Mouse (Mus musculus) intestine, postnatal 0 days (tissue): Measurements from ENCODE around the gene Qtrt2. TPM values are rescaled to one million over a fixed set of nuclear protein-coding genes. Genes with fewer than 3 reads are reported as not detected.

ENCODE experiments used
- ATAC-seq: fragments of 200-750 bp; cut with Nextera tagmentation; 2 replicates; pipeline ENCODE4 v1.8.0; 2017; ENCODE audit warnings: mild to moderate bottlenecking, moderate TSS enrichment, moderate library complexity
- H3K27ac ChIP-seq: fragments of 300-500 bp; sonication (generic); 2 replicates; pipeline ENCODE4 v1.5.1; 2014; ENCODE audit warnings: mild to moderate bottlenecking, low read depth, low read length, moderate library complexity
- H3K27me3 ChIP-seq: fragments of 300-500 bp; sonication (generic); replicated peaks from 2 replicates; pipeline ENCODE4 v1.6.1; 2014; ENCODE audit warnings: low read length, mixed read lengths; ENCODE audit not compliant: control insufficient read depth, insufficient read depth
- H3K36me3 ChIP-seq: fragments of 300-500 bp; sonication (generic); 2 replicates; pipeline ENCODE4 v1.6.1; 2014; ENCODE audit warnings: mild to moderate bottlenecking, moderate library complexity; ENCODE audit not compliant: control insufficient read depth, insufficient read depth
- H3K4me1 ChIP-seq: fragments of 300-500 bp; sonication (generic); replicated peaks from 2 replicates; pipeline ENCODE4 v1.6.1; 2014; ENCODE audit warnings: antibody characterized with exemption, low read length, mixed read lengths; ENCODE audit not compliant: control insufficient read depth, insufficient read depth
- H3K4me2 ChIP-seq: fragments of 300-500 bp; sonication (generic); replicated peaks from 2 replicates; pipeline ENCODE4 v1.6.1; 2014; ENCODE audit warnings: low read depth, mild to moderate bottlenecking, moderate library complexity
- H3K4me3 ChIP-seq: fragments of 300-500 bp; sonication (generic); 2 replicates; pipeline ENCODE4 v1.5.1; 2014; ENCODE audit warnings: low read depth, low read length
- H3K9ac ChIP-seq: fragments of 300-500 bp; sonication (generic); 2 replicates; pipeline ENCODE4 v1.6.1; 2014; ENCODE audit warnings: mild to moderate bottlenecking, low read depth, low read length
- H3K9me3 ChIP-seq: fragments of 300-500 bp; sonication (generic); 2 replicates; pipeline ENCODE4 v1.6.1; 2016; ENCODE audit warnings: mixed run types; ENCODE audit not compliant: control insufficient read depth
- CTCF ChIP-seq: sonication (generic); IDR thresholded peaks from 2 replicates; pipeline ENCODE4 v1.5.1; 2016; ENCODE audit warnings: low read depth, mild to moderate bottlenecking, control low read depth, antibody characterized with exemption, moderate library complexity
- WGBS: fragments of 180-500 bp; shearing (Covaris S2); extraction: QIAGEN DNeasy Blood & Tissue Kit; methylation state at CpG from one replicate; pipeline ENCODE4 v1.1.7; 2014; 5-methylcytosine and 5-hydroxymethylcytosine counted together
- polyA plus RNA-seq: library from polyadenylated mRNA; unstranded; fragments of >200 nt; fragmentation: Nextera tagmentation; extraction: Ambion mirVana; gene quantifications from 2 replicates; pipeline ENCODE4 v1.2.1, GENCODE M21; 2015

Gene Qtrt2
- polyA plus RNA-seq = 5.8 and 7.0 TPM in 2 replicates

- Histone ChIP-seq H3K36me3 (no peaks in the 10 kb centered on the region), H3K27me3 (no peaks in the 10 kb centered on the region), H3K4me3 (no peak within 1 kb of the TSS), H3K9ac (no peak within 1 kb of the TSS), H3K27ac (no peak within 1 kb of the TSS), H3K4me1 (0 out of 2 replicates have a peak, but pooled peaks cover 4% of the 10 kb centered on the region), H3K4me2 (no peak within 1 kb of the TSS), H3K9me3 (no peaks in the 10 kb centered on the region)
- no peak for ATAC-seq
- TF ChIP-seq CTCF = no peak
- WGBS = 79% methylated on average over 6 of the region's 6 CpGs
Measured at GRCm38 (mm10) chr16:43926341-43926859, at the start of gene Qtrt2. Qtrt2 (minus strand) TSS chr16:43926809.

- WGBS = 88% methylated on average over 22 of the region's 22 CpGs
- no peaks in the 10 kb centered on the region for H3K27me3 ChIP-seq
- H3K27ac ChIP-seq = no peak overlapping the region
- no peaks in the 10 kb centered on the region for H3K36me3 ChIP-seq
- TF ChIP-seq CTCF = no peak
- no peaks in the 10 kb centered on the region for H3K4me1 ChIP-seq
- H3K9me3 ChIP-seq = no peaks in the 10 kb centered on the region
- H3K4me3 ChIP-seq = no peak overlapping the region
- H3K4me2 ChIP-seq = no peak overlapping the region
- ATAC-seq = no peak
- no peak overlapping the region for H3K9ac ChIP-seq
Measured at GRCm38 (mm10) chr16:43973606-43974220, 47.1 kb upstream of the Qtrt2 start.

- Histone ChIP-seq H3K9ac (no peak overlapping the region), H3K9me3 (no peaks in the 10 kb centered on the region), H3K36me3 (no peaks in the 10 kb centered on the region), H3K4me1 (no peaks in the 10 kb centered on the region), H3K27me3 (no peaks in the 10 kb centered on the region), H3K27ac (no peak overlapping the region), H3K4me2 (no peak overlapping the region), H3K4me3 (no peak overlapping the region)
- WGBS = 85% methylated on average over 11 of the region's 11 CpGs
- no peak for ATAC-seq
- TF ChIP-seq CTCF = no peak
Measured at GRCm38 (mm10) chr16:43973147-43973546, 46.5 kb upstream of the Qtrt2 start.

GRCm38 (mm10) chr16:43972391-43972790 lies 45.8 kb upstream of the Qtrt2 start:
- 95% methylated on average over 2 of the region's 2 CpGs for WGBS
- no peak for ATAC-seq
- no peak overlapping the region for H3K9ac ChIP-seq
- no peak overlapping the region for H3K4me3 ChIP-seq
- H3K27ac ChIP-seq = no peak overlapping the region
- H3K4me2 ChIP-seq = no peak overlapping the region
- no peaks in the 10 kb centered on the region for H3K36me3 ChIP-seq
- no peaks in the 10 kb centered on the region for H3K27me3 ChIP-seq
- H3K4me1 ChIP-seq = no peaks in the 10 kb centered on the region
- no peaks in the 10 kb centered on the region for H3K9me3 ChIP-seq
- TF ChIP-seq CTCF = no peak

GRCm38 (mm10) chr16:43971741-43972140 lies 45.1 kb upstream of the Qtrt2 start:
- no peaks in the 10 kb centered on the region for H3K27me3 ChIP-seq
- ATAC-seq = no peak
- H3K4me3 ChIP-seq = no peak overlapping the region
- H3K9ac ChIP-seq = no peak overlapping the region
- H3K4me2 ChIP-seq = peak overlapping the region; percentile 31; the same call in 1 of the 2 replicates
- WGBS = 49% methylated on average over 9 of the region's 9 CpGs
- H3K4me1 ChIP-seq = no peaks in the 10 kb centered on the region
- no peak for TF ChIP-seq CTCF
- no peaks in the 10 kb centered on the region for H3K9me3 ChIP-seq
- no peaks in the 10 kb centered on the region for H3K36me3 ChIP-seq
- H3K27ac ChIP-seq = no peak overlapping the region

GRCm38 (mm10) chr16:43971189-43971588 lies 44.6 kb upstream of the Qtrt2 start:
- Histone ChIP-seq H3K9ac (no peak overlapping the region), H3K27me3 (no peaks in the 10 kb centered on the region), H3K4me3 (no peak overlapping the region), H3K36me3 (no peaks in the 10 kb centered on the region), H3K27ac (no peak overlapping the region), H3K4me2 (peak overlapping the region; percentile 31; the same call in 1 of the 2 replicates), H3K9me3 (no peaks in the 10 kb centered on the region), H3K4me1 (no peaks in the 10 kb centered on the region)
- no peak for TF ChIP-seq CTCF
- WGBS = 71% methylated on average over 11 of the region's 11 CpGs
- 0 out of 2 replicates have a peak, but pooled peaks have one; percentile 45 for ATAC-seq
